Mouse (Mus musculus): ENCODE data around the gene Tgoln1.

The Tgoln1 gene

GRCm38 (mm10) chr6:72630370-72630769, 13.6 kb upstream of the Tgoln1 start:
- DNase-seq (ENCODE audit: low read depth, low spot score) = no peak

- DNase-seq (ENCODE audit: low read depth, low spot score) = no peak
These were observed 10.5 kb upstream of the Tgoln1 start for GRCm38 (mm10) chr6:72627276-72627675.

GRCm38 (mm10) chr6:72626391-72626790, 9.6 kb upstream of the Tgoln1 start:
- no peak for DNase-seq (ENCODE audit: low read depth, low spot score)

GRCm38 (mm10) chr6:72623661-72624402, 7.0 kb upstream of the Tgoln1 start:
- DNase-seq (ENCODE audit: low read depth, low spot score) = no peak

GRCm38 (mm10) chr6:72622917-72623316, 6.1 kb upstream of the Tgoln1 start:
- DNase-seq (ENCODE audit: low read depth, low spot score) = no peak

GRCm38 (mm10) chr6:72620920-72621319, 4.1 kb upstream of the Tgoln1 start:
- DNase-seq (ENCODE audit: low read depth, low spot score) = no peak

GRCm38 (mm10) chr6:72619734-72620532, 3.1 kb upstream of the Tgoln1 start:
- no peak for DNase-seq (ENCODE audit: low read depth, low spot score)

- peak; percentile 52 for DNase-seq (ENCODE audit: low read depth, low spot score)
These were observed 1.0 kb downstream of the Tgoln1 start for GRCm38 (mm10) chr6:72615561-72616375.

GRCm38 (mm10) chr6:72615151-72615550, 1.6 kb downstream of the Tgoln1 start:
- peak; percentile 36 for DNase-seq (ENCODE audit: low read depth, low spot score)

- no peak for DNase-seq (ENCODE audit: low read depth, low spot score)
These were observed 6.5 kb downstream of the Tgoln1 start for GRCm38 (mm10) chr6:72610261-72610660.

GRCm38 (mm10) chr6:72608662-72609184, 8.1 kb downstream of the Tgoln1 start:
- DNase-seq (ENCODE audit: low read depth, low spot score) = no peak

GRCm38 (mm10) chr6:72607676-72608075, 9.1 kb downstream of the Tgoln1 start:
- DNase-seq (ENCODE audit: low read depth, low spot score) = no peak

- no peak for DNase-seq (ENCODE audit: low read depth, low spot score)
These were observed 9.7 kb downstream of the Tgoln1 start for GRCm38 (mm10) chr6:72607060-72607459.

GRCm38 (mm10) chr6:72604066-72604465, 12.7 kb downstream of the Tgoln1 start:
- DNase-seq (ENCODE audit: low read depth, low spot score) = no peak

- DNase-seq (ENCODE audit: low read depth, low spot score) = peak; percentile 90
These were observed 15.1 kb downstream of the Tgoln1 start for GRCm38 (mm10) chr6:72601732-72602131.

GRCm38 (mm10) chr6:72600771-72601170, 16.0 kb downstream of the Tgoln1 start:
- DNase-seq (ENCODE audit: low read depth, low spot score) = no peak

GRCm38 (mm10) chr6:72600216-72600615, 16.6 kb downstream of the Tgoln1 start:
- no peak for DNase-seq (ENCODE audit: low read depth, low spot score)

- DNase-seq (ENCODE audit: low read depth, low spot score) = no peak
These were observed 17.8 kb downstream of the Tgoln1 start for GRCm38 (mm10) chr6:72598791-72599557.

- peak; percentile 93 for DNase-seq (ENCODE audit: low read depth, low spot score)
These were observed 18.6 kb downstream of the Tgoln1 start, which contains the start of the genes Elmod3 and Retsat for GRCm38 (mm10) chr6:72597956-72598753. Gene Elmod3 (minus strand): TSS chr6:72598413. Gene Retsat (plus strand): TSS chr6:72598475.
